Mouse (Mus musculus) adrenal gland (tissue): ENCODE measurements around the gene Rhobtb1.

Source experiments
- intact Hi-C: fragments of 180-260 bp; cut with DNase I; formaldehyde crosslinking; loops from one replicate; pipeline ENCODE4 v1.15.1; 2025
- long read RNA-seq, 2 experiments: library from polyadenylated mRNA; unstranded; transcript quantifications; one replicate each; pipeline ENCODE4 v2.0.0; 2020; ENCODE audit warnings: borderline replicate concordance in 1 of 2; ENCODE audit not compliant: insufficient replicate concordance in 1 of 2

Gene Rhobtb1
- long read RNA-seq, experiment 1, full-length matches to known transcripts, result 1 of 6 reads
- long read RNA-seq, experiment 1, partial matches to known transcripts, result 2 of 6 reads
- long read RNA-seq, experiment 1, other reads (novel, unspliced or antisense), result 3 of 6 reads
- long read RNA-seq, experiment 2, partial matches to known transcripts, result 3 of 4 reads
- long read RNA-seq, experiment 2, other reads (novel, unspliced or antisense), result 1 of 4 reads

GRCm38 (mm10) chr10:69151045-69151444 is at the start of gene Rhobtb1:
Gene Rhobtb1, plus strand, starts transcription at chr10:69151434.
- intact Hi-C loops, result no loop called here

GRCm38 (mm10) chr10:69101988-69102387 is 49.2 kb upstream of the Rhobtb1 start:
- intact Hi-C loops, result no loop called here

GRCm38 (mm10) chr10:69104143-69104882 is 46.9 kb upstream of the Rhobtb1 start:
- intact Hi-C loops, result no loop called here

- intact Hi-C loops, result no loop called here
Measured at GRCm38 (mm10) chr10:69104883-69105225, 46.4 kb upstream of the Rhobtb1 start.

- intact Hi-C loops, result no loop called here
Measured at GRCm38 (mm10) chr10:69106796-69107195, 44.4 kb upstream of the Rhobtb1 start.

- intact Hi-C loops, result no loop called here
Measured at GRCm38 (mm10) chr10:69107253-69107652, 44.0 kb upstream of the Rhobtb1 start.

GRCm38 (mm10) chr10:69114384-69114783 is 36.9 kb upstream of the Rhobtb1 start:
- intact Hi-C loops, result loop anchor here (10.0 kb wide), 1 partner anchor 210 kb away; no protein-coding TSS in a partner anchor

GRCm38 (mm10) chr10:69117996-69118395 is 33.2 kb upstream of the Rhobtb1 start:
- intact Hi-C loops, result loop anchor here (10.0 kb wide), 1 partner anchor 213 kb away; no protein-coding TSS in a partner anchor

- intact Hi-C loops, result loop anchor here (10.0 kb wide), 1 partner anchor 214 kb away; no protein-coding TSS in a partner anchor
Measured at GRCm38 (mm10) chr10:69118893-69119292, 32.3 kb upstream of the Rhobtb1 start.

GRCm38 (mm10) chr10:69119456-69119855 is 31.8 kb upstream of the Rhobtb1 start:
- intact Hi-C loops, result loop anchor here (10.0 kb wide), 1 partner anchor 215 kb away; no protein-coding TSS in a partner anchor

GRCm38 (mm10) chr10:69126546-69126945 is 24.7 kb upstream of the Rhobtb1 start:
- intact Hi-C loops, result no loop called here

- intact Hi-C loops, result no loop called here
Measured at GRCm38 (mm10) chr10:69128531-69128930, 22.7 kb upstream of the Rhobtb1 start.

- intact Hi-C loops, result no loop called here
Measured at GRCm38 (mm10) chr10:69130613-69131012, 20.6 kb upstream of the Rhobtb1 start.

- intact Hi-C loops, result no loop called here
Measured at GRCm38 (mm10) chr10:69134356-69134755, 16.9 kb upstream of the Rhobtb1 start.

- intact Hi-C loops, result no loop called here
Measured at GRCm38 (mm10) chr10:69136241-69136828, 14.9 kb upstream of the Rhobtb1 start.

- intact Hi-C loops, result no loop called here
Measured at GRCm38 (mm10) chr10:69149252-69149651, 2.0 kb upstream of the Rhobtb1 start.

GRCm38 (mm10) chr10:69152971-69153370 is 1.7 kb downstream of the Rhobtb1 start:
- intact Hi-C loops, result no loop called here

- intact Hi-C loops, result no loop called here
Measured at GRCm38 (mm10) chr10:69155428-69156175, 4.4 kb downstream of the Rhobtb1 start.

GRCm38 (mm10) chr10:69156462-69156861 is 5.2 kb downstream of the Rhobtb1 start:
- intact Hi-C loops, result no loop called here

- intact Hi-C loops, result no loop called here
Measured at GRCm38 (mm10) chr10:69157471-69157870, 6.2 kb downstream of the Rhobtb1 start.

- intact Hi-C loops, result loop anchor here (10.0 kb wide), 1 partner anchor 256 kb away; no protein-coding TSS in a partner anchor
Measured at GRCm38 (mm10) chr10:69160877-69161276, 9.6 kb downstream of the Rhobtb1 start.
